8 mouse cellular contexts compared by ENCODE assay signal in the genomic region with DNA sequence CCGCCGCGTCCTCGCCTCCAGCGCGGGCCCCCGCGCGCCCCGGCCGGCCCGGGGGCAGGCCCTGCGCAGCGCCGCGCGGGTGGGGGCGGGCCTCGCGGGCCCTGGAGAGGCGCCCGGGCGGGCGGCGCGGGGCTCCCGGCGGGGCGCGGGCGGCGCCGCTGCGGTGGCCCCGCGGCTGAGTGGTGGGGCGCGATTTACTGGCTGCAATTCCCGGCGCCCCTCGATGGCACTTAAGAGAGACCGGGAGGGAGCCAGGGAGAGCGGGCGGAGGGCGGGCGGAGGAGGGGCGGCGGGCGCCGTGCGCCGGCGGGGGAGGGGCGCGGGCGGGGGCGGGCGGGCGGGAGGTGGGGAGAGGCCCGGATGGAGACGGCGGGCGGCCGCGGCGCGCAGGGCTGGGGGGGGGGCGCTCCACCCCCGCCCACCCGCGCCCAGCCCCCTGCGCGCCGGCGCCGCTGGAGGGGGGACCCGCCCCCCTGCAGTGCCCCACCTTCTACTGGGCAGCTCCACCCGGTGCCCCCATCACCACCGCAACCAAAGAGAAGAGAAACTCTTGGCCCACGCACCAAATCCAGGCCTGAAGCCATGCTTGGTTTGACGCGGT. TPM values are rescaled to one million over a fixed set of nuclear protein-coding genes. Genes with fewer than 3 reads are reported as not detected.
DNase-seq lines count a peak whose midpoint lies in the region; ATAC-seq and TF ChIP-seq lines count a peak whose summit lies in the region.

No protein-coding gene starts in this region.

- no peaks in the 10 kb centered on the region for H3K9me3 ChIP-seq in heart, embryonic 12.5 days (replicated peaks)
- H3K9me3 ChIP-seq in CH12.LX (replicated peaks; ENCODE audit: low read length) = no peaks in the 10 kb centered on the region
- H3K9me3 ChIP-seq in forebrain, embryonic 12.5 days = no peaks in the 10 kb centered on the region
- H3K9me3 ChIP-seq in limb, embryonic 15.5 days = no peaks in the 10 kb centered on the region
- no peaks in the 10 kb centered on the region for H3K9me3 ChIP-seq in stomach, postnatal 0 days (ENCODE audit: control insufficient read depth, low read length)

- peak; percentile 33 for ATAC-seq in heart, embryonic 12.5 days (ENCODE audit: insufficient number of reproducible peaks, low FRiP score)
- peak; percentile 27; the same call in 1 of the 2 replicates for ATAC-seq in forebrain, embryonic 12.5 days (ENCODE audit: low FRiP score)
- ATAC-seq in limb, embryonic 15.5 days (ENCODE audit: insufficient number of reproducible peaks, low FRiP score, low TSS enrichment, low read depth) = peak; percentile 20; the same call in 1 of the 2 replicates
- peak; percentile 26; the same call in 1 of the 2 replicates for ATAC-seq in stomach, postnatal 0 days (ENCODE audit: low FRiP score, low TSS enrichment)
- ATAC-seq in frontal cortex, adult (ENCODE audit: low TSS enrichment) = no peak

- peaks cover 88% of the 10 kb centered on the region for H3K27me3 ChIP-seq in heart, embryonic 12.5 days (replicated peaks)
- peaks cover 20% of the 10 kb centered on the region for H3K27me3 ChIP-seq in CH12.LX (replicated peaks)
- peaks cover 77% of the 10 kb centered on the region for H3K27me3 ChIP-seq in forebrain, embryonic 12.5 days
- peaks cover 33% of the 10 kb centered on the region for H3K27me3 ChIP-seq in limb, embryonic 15.5 days
- H3K27me3 ChIP-seq in stomach, postnatal 0 days (ENCODE audit: control insufficient read depth, insufficient read depth, low read length) = no peaks in the 10 kb centered on the region; the same call in 1 of the 2 replicates

- H3K4me3 ChIP-seq in heart, embryonic 12.5 days = peak overlapping the region; percentile 74
- H3K4me3 ChIP-seq in CH12.LX (replicated peaks in 1 of 3; ENCODE audit: low read depth in 2 of 3, low read length in 2 of 3, poor library complexity in 1 of 3) = peak overlapping the region in 2 of 3 experiments; percentile 45 to 51
- peak overlapping the region; percentile 55 for H3K4me3 ChIP-seq in forebrain, embryonic 12.5 days (replicated peaks)
- H3K4me3 ChIP-seq in limb, embryonic 15.5 days = peak overlapping the region; percentile 57
- peak overlapping the region; percentile 35 for H3K4me3 ChIP-seq in stomach, postnatal 0 days (ENCODE audit: low read depth, low read length)

- TF ChIP-seq EP300 in CH12.LX (IDR thresholded peaks at IDR 0.05; ENCODE audit: low read length) = no peak
- no peak for TF ChIP-seq EP300 in stomach, postnatal 0 days (optimal IDR thresholded peaks at IDR 0.05)

- intact Hi-C loops in heart, postnatal 10 days (cut with DNase I) = no loop called here

- H3K79me2 ChIP-seq in CH12.LX (replicated peaks; ENCODE audit: control insufficient read depth, extremely low read depth, insufficient read depth, poor library complexity, severe bottlenecking) = no peaks in the 10 kb centered on the region

- in situ Hi-C loops in CH12.LX (cut with MboI; ENCODE audit: low pct_ligation_motif_present, low pct_unique_long_range_greater_than_20kb, low sequenced_read_pairs) = no loop called here

- H3K9ac ChIP-seq in heart, embryonic 12.5 days = peak overlapping the region; percentile 68
- peak overlapping the region; percentile 40; the same call in 1 of the 2 replicates for H3K9ac ChIP-seq in CH12.LX (ENCODE audit: insufficient read depth, low read depth)
- H3K9ac ChIP-seq in forebrain, embryonic 12.5 days = peak overlapping the region; percentile 60
- 0 out of 2 replicates have a peak overlapping the region, but pooled peaks have one; percentile 44 for H3K9ac ChIP-seq in limb, embryonic 15.5 days
- peak overlapping the region; percentile 59 for H3K9ac ChIP-seq in stomach, postnatal 0 days (ENCODE audit: low read length)

- dilution Hi-C loops in CH12.LX (cut with MboI; ENCODE audit: extremely low pct_ligation_motif_present, extremely low pct_unique_long_range_greater_than_20kb, low sequenced_read_pairs) = no loop called here

- 22% methylated on average over 47 of the region's 82 CpGs for WGBS in heart, embryonic 12.5 days
- 1% methylated on average over 37 of the region's 82 CpGs for WGBS in forebrain, embryonic 12.5 days
- 2% methylated on average over 10 of the region's 82 CpGs for WGBS in limb, embryonic 15.5 days
- 6% methylated on average over 13 of the region's 82 CpGs for WGBS in stomach, postnatal 0 days

- H3K36me3 ChIP-seq in heart, embryonic 12.5 days = no peaks in the 10 kb centered on the region
- H3K36me3 ChIP-seq in CH12.LX (replicated peaks in 1 of 2; ENCODE audit: control insufficient read depth in 1 of 2, insufficient read depth in 1 of 2, low read length in 1 of 2) = no peaks in the 10 kb centered on the region
- no peaks in the 10 kb centered on the region for H3K36me3 ChIP-seq in forebrain, embryonic 12.5 days (replicated peaks)
- no peaks in the 10 kb centered on the region for H3K36me3 ChIP-seq in limb, embryonic 15.5 days
- no peaks in the 10 kb centered on the region for H3K36me3 ChIP-seq in stomach, postnatal 0 days (ENCODE audit: control insufficient read depth, insufficient read depth, low read length)

- no peak for TF ChIP-seq POLR2A in CH12.LX (IDR thresholded peaks at IDR 0.05; ENCODE audit: low read depth, low read length)

- H3K27ac ChIP-seq in heart, embryonic 12.5 days (ENCODE audit: poor library complexity, severe bottlenecking) = no peak overlapping the region; the same call in 1 of the 2 replicates
- H3K27ac ChIP-seq in CH12.LX (ENCODE audit: insufficient read depth, low read depth) = no peak overlapping the region
- H3K27ac ChIP-seq in forebrain, embryonic 12.5 days = peak overlapping the region; percentile 82
- peak overlapping the region; percentile 81 for H3K27ac ChIP-seq in limb, embryonic 15.5 days
- H3K27ac ChIP-seq in stomach, postnatal 0 days (replicated peaks) = peak overlapping the region; percentile 53; the same call in 1 of the 2 replicates

- TF ChIP-seq RAD21 in CH12.LX (IDR thresholded peaks at IDR 0.05; ENCODE audit: low read depth, low read length) = no peak

- H3K4me2 ChIP-seq in heart, embryonic 12.5 days = peak overlapping the region; percentile 91
- H3K4me2 ChIP-seq in CH12.LX (ENCODE audit: insufficient read depth, low read depth, poor library complexity, severe bottlenecking) = peak overlapping the region; percentile 88
- H3K4me2 ChIP-seq in forebrain, embryonic 12.5 days = peak overlapping the region; percentile 60
- peak overlapping the region; percentile 55 for H3K4me2 ChIP-seq in limb, embryonic 15.5 days
- H3K4me2 ChIP-seq in stomach, postnatal 0 days (replicated peaks; ENCODE audit: low read depth) = peak overlapping the region; percentile 78

- H3K4me1 ChIP-seq in heart, embryonic 12.5 days (replicated peaks) = peaks cover 58% of the 10 kb centered on the region
- peaks cover 9 to 49% of the 10 kb centered on the region in 2 experiments for H3K4me1 ChIP-seq in CH12.LX (ENCODE audit: control insufficient read depth in 1 of 2, insufficient read depth in 2 of 2)
- H3K4me1 ChIP-seq in forebrain, embryonic 12.5 days = peaks cover 74% of the 10 kb centered on the region
- H3K4me1 ChIP-seq in limb, embryonic 15.5 days = peaks cover 63% of the 10 kb centered on the region
- H3K4me1 ChIP-seq in stomach, postnatal 0 days (replicated peaks; ENCODE audit: control insufficient read depth, insufficient read depth) = peaks cover 4% of the 10 kb centered on the region; the same call in 1 of the 2 replicates

- TF ChIP-seq CTCF in CH12.LX (conservative IDR thresholded peaks at IDR 0.05 in 1 of 2, IDR thresholded peaks at IDR 0.05 in 1 of 2; ENCODE audit: low read depth in 2 of 2, low read length in 2 of 2) = no peak
- TF ChIP-seq CTCF in stomach, postnatal 0 days (IDR thresholded peaks at IDR 0.05; ENCODE audit: low read depth) = no peak

- DNase-seq in heart, postnatal 10 days = no peak
- DNase-seq in CH12.LX (ENCODE audit: extremely low read depth) = no peak
- no peak for DNase-seq in stomach, postnatal 0 days (ENCODE audit: low spot score)
- DNase-seq in B cell, adult 2 months = no peak

TF ChIP-seq in CH12.LX, 34 proteins besides CTCF, POLR2A, EP300 and RAD21:
- no peak for TF ChIP-seq E2F4 (IDR thresholded peaks at IDR 0.05; ENCODE audit: insufficient replicate concordance, low read depth, low read length)
- TF ChIP-seq TBP (conservative IDR thresholded peaks at IDR 0.05; ENCODE audit: low read depth, low read length) = no peak
- TF ChIP-seq MYC (IDR thresholded peaks at IDR 0.05; ENCODE audit: low read depth, low read length) = no peak
- no peak for TF ChIP-seq BHLHE40 (IDR thresholded peaks at IDR 0.05; ENCODE audit: low read depth, low read length)
- TF ChIP-seq ZC3H11A (IDR thresholded peaks at IDR 0.05; ENCODE audit: low read depth, low read length) = no peak
- TF ChIP-seq ZMIZ1 (IDR thresholded peaks at IDR 0.05; ENCODE audit: low read depth, low read length) = no peak
- TF ChIP-seq MAFK (IDR thresholded peaks at IDR 0.05; ENCODE audit: insufficient replicate concordance, low read length) = no peak
- no peak for TF ChIP-seq JUN (IDR thresholded peaks at IDR 0.05; ENCODE audit: insufficient read depth, low read depth, low read length)
- no peak for TF ChIP-seq JUND (conservative IDR thresholded peaks at IDR 0.05; ENCODE audit: low read depth, low read length)

RNA-seq across cellular contexts. Expression of a gene that starts 24.0 kb away (rescaled TPM):
- 5.4 and 6.4 TPM in 2 replicates for polyA plus RNA-seq in heart, embryonic 12.5 days (2016; fragmentation: Nextera tagmentation; extraction: Ambion mirVana)
- 10 to 100 TPM; 60.7 to 67.9 TPM for total RNA-seq in heart, postnatal 10 days (2021)
- total RNA-seq in CH12.LX (2012; rRNA removed) (47.2 and 49.2 TPM in 2 replicates), CH12.LX (2014; rRNA removed) (26.0 and 27.0 TPM in 2 replicates)
- 28.5 and 29.0 TPM in 2 replicates for polyA plus RNA-seq in CH12.LX (2012; ENCODE audit: insufficient read length, low read depth)
- 14.7 and 14.9 TPM in 2 replicates for polyA plus RNA-seq in forebrain, embryonic 12.5 days (2016; fragmentation: Nextera tagmentation; extraction: Ambion mirVana)
- polyA plus RNA-seq in limb, embryonic 15.5 days (2015; fragmentation: Nextera tagmentation; extraction: Ambion mirVana) = 8.5 and 10.5 TPM in 2 replicates
- polyA plus RNA-seq in stomach, postnatal 0 days (2015; fragmentation: Nextera tagmentation; extraction: Ambion mirVana) = 3.6 and 3.7 TPM in 2 replicates

Comparison
In these comparisons a context has a peak if more than half of its experiments do, and no peak if none do; other contexts are left out.
1. H3K27ac ChIP-seq: peak in forebrain, embryonic 12.5 days (single experiment), limb, embryonic 15.5 days (single experiment) and stomach, postnatal 0 days (single experiment); none in heart, embryonic 12.5 days (single experiment) and CH12.LX (single experiment).
2. Peak in every context shown above with its lines, with median percentiles within 50 percentile points of each other: H3K4me2 ChIP-seq, H3K4me3 ChIP-seq and H3K9ac ChIP-seq.